Mouse (Mus musculus) embryonic facial prominence, embryonic 11.5 days (tissue): ENCODE results near the gene Cbx2. TPM values are rescaled to one million over a fixed set of nuclear protein-coding genes. Genes with fewer than 3 reads are reported as not detected.

Experiments used
- ATAC-seq: fragments of 200-750 bp; cut with Nextera tagmentation; replicated peaks from 2 replicates; pipeline ENCODE4 v1.8.0; 2017; ENCODE audit warnings: low read depth; ENCODE audit not compliant: insufficient number of reproducible peaks, low FRiP score, low TSS enrichment
- DNase-seq: peaks from one replicate; pipeline ENCODE4 v3.0.0-alpha.2; 2015; ENCODE audit warnings: low spot score
- H3K27ac ChIP-seq: fragments of 300-500 bp; sonication (generic); replicated peaks from 2 replicates; pipeline ENCODE4 v1.5.1; 2014; ENCODE audit warnings: mild to moderate bottlenecking, low read depth, low read length, control low read depth
- H3K27me3 ChIP-seq: fragments of 300-500 bp; sonication (generic); 2 replicates; pipeline ENCODE4 v1.6.1; 2014; ENCODE audit warnings: mild to moderate bottlenecking, low read length, moderate library complexity, mixed read lengths; ENCODE audit not compliant: control insufficient read depth, insufficient read depth
- H3K36me3 ChIP-seq: fragments of 300-500 bp; sonication (generic); replicated peaks from 2 replicates; pipeline ENCODE4 v1.6.1; 2014; ENCODE audit warnings: low read depth, mild to moderate bottlenecking, low read length, moderate library complexity, mixed read lengths; ENCODE audit not compliant: control insufficient read depth, insufficient read depth
- H3K4me1 ChIP-seq: fragments of 300-500 bp; sonication (generic); 2 replicates; pipeline ENCODE4 v1.6.1; 2014; ENCODE audit warnings: low read length, mixed read lengths; ENCODE audit not compliant: control insufficient read depth, insufficient read depth
- H3K4me2 ChIP-seq: fragments of 300-500 bp; sonication (generic); 2 replicates; pipeline ENCODE4 v1.6.1; 2014; ENCODE audit warnings: low read depth, mild to moderate bottlenecking, control low read depth, low read length, moderate library complexity
- H3K4me3 ChIP-seq: fragments of 300-500 bp; sonication (generic); 2 replicates; pipeline ENCODE4 v1.5.1; 2014; ENCODE audit warnings: low read depth, low read length, control low read depth
- H3K9ac ChIP-seq: fragments of 300-500 bp; sonication (generic); replicated peaks from 2 replicates; pipeline ENCODE4 v1.6.1; 2014; ENCODE audit warnings: mild to moderate bottlenecking, control low read depth, low read length
- H3K9me3 ChIP-seq: fragments of 300-500 bp; sonication (generic); replicated peaks from 2 replicates; pipeline ENCODE4 v1.6.1; 2016; ENCODE audit warnings: mild to moderate bottlenecking, low read length, inconsistent platforms, mixed read lengths; ENCODE audit not compliant: control insufficient read depth
- WGBS: fragments of 180-500 bp; shearing (Covaris S2); extraction: QIAGEN DNeasy Blood & Tissue Kit; methylation state at CpG from one replicate; pipeline ENCODE4 v1.1.7; 2014; 5-methylcytosine and 5-hydroxymethylcytosine counted together
- polyA plus RNA-seq: library from polyadenylated mRNA; unstranded; fragments of >200 nt; fragmentation: Nextera tagmentation; extraction: Ambion mirVana; gene quantifications from 2 replicates; pipeline ENCODE4 v1.2.1, GENCODE M21; 2014

The Cbx2 gene
- polyA plus RNA-seq, 1 experiment from 2014 or later: 87.1 TPM

DNA sequence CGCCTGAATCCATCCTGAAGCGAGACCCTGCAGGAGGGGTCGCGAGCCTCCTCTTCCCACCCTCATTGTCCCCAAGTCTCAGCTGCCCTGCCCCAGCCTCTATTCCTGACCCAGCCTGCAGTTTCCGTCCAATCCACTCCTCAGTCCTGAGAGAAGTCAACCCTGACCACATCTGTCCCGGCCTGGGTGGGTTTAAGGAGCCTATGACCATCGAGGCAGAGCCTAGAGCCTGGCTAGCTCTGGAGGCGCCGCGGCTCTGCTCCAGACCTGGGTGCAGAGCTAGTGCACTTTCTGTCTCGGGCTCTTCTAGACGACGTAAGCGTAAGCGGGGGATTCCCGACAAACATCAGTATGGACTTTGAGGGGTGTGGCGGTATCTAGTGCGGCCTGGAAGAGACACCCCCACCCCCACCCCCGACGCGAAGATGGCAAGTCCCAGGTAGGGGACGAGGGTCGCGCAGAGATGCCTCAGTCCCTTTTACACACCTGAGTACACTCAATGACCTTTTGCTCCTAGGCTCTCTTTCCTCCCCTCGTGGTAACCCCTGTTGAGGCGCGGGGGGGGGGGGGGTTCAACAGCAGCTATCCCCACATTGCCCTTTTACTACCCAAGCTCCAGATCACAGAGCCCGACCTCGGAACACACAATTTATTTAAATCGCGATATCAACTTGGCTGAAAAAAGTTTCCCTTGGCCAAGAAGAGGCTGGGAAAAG is 19.1 kb downstream of the Cbx2 start:
- Histone ChIP-seq H3K9me3 (no peaks in the 10 kb centered on the region), H3K27ac (no peak overlapping the region), H3K4me3 (peak overlapping the region; percentile 56), H3K27me3 (peaks cover 37% of the 10 kb centered on the region), H3K36me3 (no peaks in the 10 kb centered on the region; the same call in 1 of the 2 replicates), H3K4me1 (peaks cover 12% of the 10 kb centered on the region), H3K4me2 (peak overlapping the region; percentile 88), H3K9ac (peak overlapping the region; percentile 60)
- peak; percentile 43 for DNase-seq
- peak; percentile 25; the same call in 1 of the 2 replicates for ATAC-seq
- under 1% methylated on average over 30 of the region's 31 CpGs for WGBS

DNA sequence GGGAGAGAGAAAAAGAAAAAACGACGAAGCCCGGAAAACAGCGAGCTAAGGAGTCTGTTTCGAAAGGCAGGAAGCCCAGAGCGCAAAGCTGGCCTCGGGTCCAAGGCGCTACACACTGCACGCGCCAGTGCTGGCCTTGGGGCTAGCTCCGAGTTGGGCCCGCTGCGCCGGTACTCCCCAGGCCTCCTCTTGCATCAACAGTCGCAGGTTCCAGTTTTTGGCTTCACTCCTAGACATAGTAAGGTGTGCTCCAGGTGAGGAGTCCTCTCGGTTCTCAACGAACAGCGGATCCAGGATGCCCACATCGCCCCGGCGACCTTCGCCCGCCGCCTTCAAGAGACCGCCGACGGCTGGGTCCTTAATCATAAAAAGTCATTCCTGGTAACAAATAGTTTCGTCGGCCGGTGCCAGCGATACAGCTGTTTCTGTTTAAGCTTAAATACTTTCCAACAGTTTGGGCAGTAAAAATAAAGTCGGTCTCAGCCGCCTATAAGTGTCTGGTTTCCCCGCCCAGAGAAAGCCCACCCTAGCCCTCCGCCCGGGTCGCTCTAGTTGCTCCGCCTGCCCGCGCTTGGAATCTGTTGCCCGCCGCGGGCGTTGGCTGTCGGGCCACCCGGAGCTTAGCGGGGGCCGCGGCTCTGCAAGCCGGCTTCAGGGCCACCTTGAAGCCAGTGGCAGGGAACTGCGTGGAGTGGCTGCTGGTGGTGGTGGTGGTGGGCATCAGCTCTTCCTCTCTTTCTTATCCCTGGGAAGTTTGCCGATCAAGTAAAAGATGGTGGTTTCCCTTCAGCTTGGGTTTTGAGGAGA is 19.9 kb downstream of the Cbx2 start:
- H3K9ac ChIP-seq: no peak overlapping the region; the same call in 1 of the 2 replicates
- under 1% methylated on average over 52 of the region's 52 CpGs for WGBS
- DNase-seq (peak; percentile 84), ATAC-seq (no peak)
- no peaks in the 10 kb centered on the region for H3K9me3 ChIP-seq
- 0 out of 2 replicates have a peak overlapping the region, but pooled peaks have one; percentile 38 for H3K27ac ChIP-seq
- H3K4me2 ChIP-seq: peak overlapping the region; percentile 31; the same call in 1 of the 2 replicates
- H3K4me3 ChIP-seq: no peak overlapping the region
- no peaks in the 10 kb centered on the region; the same call in 1 of the 2 replicates for H3K36me3 ChIP-seq
- peaks cover 44% of the 10 kb centered on the region for H3K27me3 ChIP-seq
- H3K4me1 ChIP-seq: peaks cover 12% of the 10 kb centered on the region

DNA sequence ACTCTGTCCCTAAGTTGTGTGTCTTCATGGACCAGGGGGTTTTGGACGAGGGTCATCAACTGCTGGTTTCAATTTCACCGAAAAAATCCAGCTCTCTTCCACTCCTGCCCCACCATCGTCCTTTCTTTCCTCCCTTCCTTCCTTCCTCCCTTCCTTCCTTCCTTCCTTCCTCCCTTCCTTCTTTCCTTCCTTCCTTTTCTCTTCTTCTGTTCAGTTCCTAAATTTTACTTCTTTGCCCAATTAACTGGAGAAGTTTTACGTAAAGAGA is 20.4 kb downstream of the Cbx2 start:
- ATAC-seq (no peak), DNase-seq (no peak)
- WGBS: 1% methylated on average over 4 of the region's 4 CpGs
- Histone ChIP-seq H3K9ac (no peak overlapping the region), H3K36me3 (no peaks in the 10 kb centered on the region; the same call in 1 of the 2 replicates), H3K27ac (0 out of 2 replicates have a peak overlapping the region, but pooled peaks have one; percentile 38), H3K4me3 (no peak overlapping the region), H3K9me3 (no peaks in the 10 kb centered on the region), H3K4me2 (no peak overlapping the region), H3K27me3 (peaks cover 45% of the 10 kb centered on the region), H3K4me1 (peaks cover 12% of the 10 kb centered on the region)

DNA sequence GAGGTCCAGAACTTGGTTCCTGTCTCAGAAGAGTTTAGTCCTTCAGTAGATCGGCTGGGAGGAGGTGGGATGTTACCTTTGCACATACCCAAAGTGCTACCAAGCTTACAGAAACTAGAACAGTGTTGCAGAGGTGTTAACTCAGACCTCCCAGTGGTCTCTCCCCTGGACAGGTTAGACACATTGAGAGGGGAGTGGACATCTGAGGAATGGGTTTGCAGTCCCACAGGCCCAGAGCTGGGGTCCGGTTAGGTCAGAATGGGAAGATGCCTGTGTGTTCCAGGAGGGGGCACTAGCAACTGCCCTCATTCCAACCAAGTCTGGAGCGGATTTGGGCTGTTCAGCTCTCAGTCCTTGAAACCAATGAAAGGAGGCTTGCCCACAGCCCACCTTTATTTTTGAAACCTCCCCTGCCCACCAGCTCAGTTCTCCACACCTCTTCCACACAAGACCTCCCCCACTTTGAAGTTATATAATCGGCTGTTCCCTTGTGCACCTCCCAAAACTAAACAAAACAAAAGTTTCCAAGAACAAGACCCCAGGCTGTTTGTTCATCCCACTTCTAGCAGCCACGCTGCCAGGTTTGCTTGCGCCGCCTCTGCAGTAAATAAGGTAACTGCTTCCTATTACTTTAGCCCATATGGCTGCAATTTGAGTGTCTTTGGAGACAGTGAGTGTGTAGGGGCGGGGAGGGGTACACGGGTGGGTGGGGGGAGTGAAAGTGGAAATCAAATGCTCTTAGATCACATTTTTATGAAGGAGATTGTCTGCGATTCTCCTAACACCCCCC is 21.2 kb downstream of the Cbx2 start:
- Histone ChIP-seq H3K4me3 (no peak overlapping the region), H3K36me3 (no peaks in the 10 kb centered on the region), H3K27me3 (peaks cover 47% of the 10 kb centered on the region), H3K4me2 (peak overlapping the region; percentile 40), H3K9ac (no peak overlapping the region), H3K4me1 (peaks cover 12% of the 10 kb centered on the region), H3K27ac (no peak overlapping the region), H3K9me3 (no peaks in the 10 kb centered on the region)
- ATAC-seq (no peak), DNase-seq (peak; percentile 88)
- WGBS: 3% methylated on average over 10 of the region's 10 CpGs

DNA sequence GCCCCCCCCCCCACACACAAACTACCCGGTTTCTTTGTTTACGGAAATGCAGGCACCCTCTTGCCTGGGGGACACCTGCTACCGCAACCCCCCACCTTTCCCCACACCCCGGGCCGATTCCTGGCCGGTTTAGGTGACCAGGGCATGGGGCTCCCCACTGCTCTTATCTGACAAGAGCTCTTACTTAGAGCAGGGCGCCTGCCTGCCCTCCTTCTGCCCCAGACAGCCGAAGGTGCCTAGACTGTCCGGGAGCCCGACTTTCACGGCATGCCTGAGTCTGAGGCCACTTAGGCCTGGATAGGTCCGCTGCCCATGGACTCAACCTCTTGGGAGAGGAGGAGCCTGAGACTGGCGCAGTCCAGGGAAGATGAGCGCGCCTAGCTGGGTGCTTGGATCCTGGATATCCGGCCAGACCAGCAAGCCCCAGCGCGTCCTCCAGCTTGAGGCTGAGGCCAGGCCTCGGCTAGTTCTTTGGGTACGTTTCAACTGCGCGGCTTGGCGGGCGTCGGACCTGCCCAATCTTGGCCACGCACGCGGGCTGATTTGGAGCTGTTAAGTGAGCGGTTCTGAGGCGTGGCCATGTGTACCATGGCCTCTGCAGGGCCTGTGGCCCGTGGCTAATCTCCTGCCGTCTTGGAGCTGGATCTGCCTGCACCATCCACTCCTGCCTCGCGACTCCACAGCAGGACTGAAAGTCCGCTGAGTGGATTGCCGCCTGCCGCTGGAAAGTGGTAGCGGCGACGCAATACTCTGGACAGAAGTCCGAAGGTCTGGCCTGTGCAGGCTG is 22.0 kb downstream of the Cbx2 start:
- no peak for ATAC-seq
- peaks cover 52% of the 10 kb centered on the region for H3K27me3 ChIP-seq
- H3K4me2 ChIP-seq: peak overlapping the region; percentile 40
- no peak overlapping the region for H3K27ac ChIP-seq
- H3K9me3 ChIP-seq: no peaks in the 10 kb centered on the region
- H3K36me3 ChIP-seq: no peaks in the 10 kb centered on the region
- H3K9ac ChIP-seq: peak overlapping the region; percentile 29
- DNase-seq: peak; percentile 63
- peaks cover 8% of the 10 kb centered on the region for H3K4me1 ChIP-seq
- H3K4me3 ChIP-seq: no peak overlapping the region
- WGBS: 1% methylated on average over 39 of the region's 41 CpGs

DNA sequence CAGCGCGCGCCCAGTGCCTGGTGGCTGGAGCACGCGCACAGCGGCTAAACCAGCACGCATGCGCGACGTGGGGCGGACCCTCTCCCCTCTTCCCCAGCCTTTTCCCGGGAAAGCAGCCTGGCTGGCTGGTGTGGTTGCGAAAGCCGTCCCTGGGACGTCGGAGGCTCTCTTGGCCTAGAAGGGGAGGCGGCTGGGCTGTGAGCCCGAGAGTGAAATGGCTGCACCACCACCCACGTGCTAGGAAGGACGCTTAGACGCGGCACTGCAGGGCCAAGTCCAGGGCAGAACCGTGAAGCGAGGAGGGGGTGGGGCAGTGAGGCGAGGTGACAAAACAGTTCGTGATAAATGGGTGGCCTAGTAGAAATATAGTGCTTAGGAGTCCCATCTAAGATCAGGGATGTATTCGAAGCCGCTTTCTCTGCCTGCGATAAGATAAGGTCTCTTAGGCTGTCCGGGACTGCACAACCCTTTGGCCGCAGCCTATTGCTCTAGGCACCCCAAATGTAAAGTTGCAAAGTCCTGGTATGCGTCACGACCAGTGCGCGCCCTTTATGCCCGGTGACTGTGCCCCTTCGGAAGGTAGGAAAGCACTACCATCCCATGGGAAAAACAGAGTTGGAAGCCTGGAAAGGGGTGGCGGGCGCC is 24.0 kb downstream of the Cbx2 start:
- Histone ChIP-seq H3K4me2 (peak overlapping the region; percentile 60), H3K9ac (peak overlapping the region; percentile 27; the same call in 1 of the 2 replicates), H3K4me3 (peak overlapping the region; percentile 31), H3K27me3 (peaks cover 69% of the 10 kb centered on the region), H3K36me3 (no peaks in the 10 kb centered on the region), H3K9me3 (no peaks in the 10 kb centered on the region), H3K4me1 (peaks cover 6% of the 10 kb centered on the region), H3K27ac (no peak overlapping the region)
- ATAC-seq (no peak; the same call in 1 of the 2 replicates), DNase-seq (peak; percentile 83)
- under 1% methylated on average over 39 of the region's 39 CpGs for WGBS
